12 mouse cellular contexts compared by ENCODE assay signal in genomic region chrX:159910600-159910999, GRCm38 (mm10).
DNase-seq lines count a peak whose midpoint lies in the region; ATAC-seq and TF ChIP-seq lines count a peak whose summit lies in the region.
"Had no signal": no experiment of that assay in that cellular context is flagged by ENCODE, and none has a peak within 500 bp of the region (broad histone marks: within the 10 kb centered on the region; RNA-seq: fewer than 3 reads in every experiment).

No protein-coding gene starts in this region.

- no peak overlapping the region for H3K9ac ChIP-seq in lung, embryonic 14.5 days
- H3K9ac ChIP-seq in embryonic facial prominence, embryonic 13.5 days: no peak overlapping the region
- H3K9ac ChIP-seq: intestine, embryonic 15.5 days; liver, embryonic 13.5 days had no signal

- no peak overlapping the region for H3K4me3 ChIP-seq in lung, embryonic 14.5 days (ENCODE audit: low read depth, low read length)
- H3K4me3 ChIP-seq in embryonic facial prominence, embryonic 13.5 days: no peak overlapping the region
- no peak overlapping the region for H3K4me3 ChIP-seq in midbrain, embryonic 10.5 days
- H3K4me3 ChIP-seq: intestine, embryonic 15.5 days; liver, embryonic 13.5 days had no signal

- H3K27ac ChIP-seq in lung, embryonic 14.5 days (ENCODE audit: low read depth): peak overlapping the region; percentile 50; the same call in 1 of the 2 replicates
- 0 out of 2 replicates have a peak overlapping the region, but pooled peaks have one; percentile 7 for H3K27ac ChIP-seq in embryonic facial prominence, embryonic 13.5 days
- no peak overlapping the region for H3K27ac ChIP-seq in midbrain, embryonic 10.5 days (replicated peaks)
- H3K27ac ChIP-seq: intestine, embryonic 15.5 days; liver, embryonic 13.5 days had no signal

- ATAC-seq in lung, embryonic 14.5 days (ENCODE audit: insufficient read depth): peak; percentile 93
- ATAC-seq in embryonic facial prominence, embryonic 13.5 days (ENCODE audit: insufficient number of reproducible peaks, insufficient read depth, low FRiP score, low TSS enrichment, low read depth): no peak
- peak; percentile 44 for ATAC-seq in megakaryocyte progenitor cell, adult 5-6 weeks (replicated peaks; ENCODE audit: poor library complexity)
- ATAC-seq: intestine, embryonic 15.5 days had no signal

- no peak overlapping the region for H3K4me2 ChIP-seq in lung, embryonic 14.5 days
- H3K4me2 ChIP-seq in embryonic facial prominence, embryonic 13.5 days: no peak overlapping the region
- H3K4me2 ChIP-seq: intestine, embryonic 15.5 days; liver, embryonic 13.5 days had no signal

- H3K4me1 ChIP-seq in lung, embryonic 14.5 days (ENCODE audit: insufficient read depth): no peaks in the 10 kb centered on the region
- 0 out of 2 replicates have a peak, but pooled peaks cover 8% of the 10 kb centered on the region for H3K4me1 ChIP-seq in embryonic facial prominence, embryonic 13.5 days
- H3K4me1 ChIP-seq in midbrain, embryonic 10.5 days: peaks cover 4% of the 10 kb centered on the region; the same call in 1 of the 2 replicates
- H3K4me1 ChIP-seq: intestine, embryonic 15.5 days; liver, embryonic 13.5 days had no signal

- no peaks in the 10 kb centered on the region for H3K9me3 ChIP-seq in lung, embryonic 14.5 days (ENCODE audit: low read depth, low read length)
- no peaks in the 10 kb centered on the region for H3K9me3 ChIP-seq in embryonic facial prominence, embryonic 13.5 days
- no peaks in the 10 kb centered on the region for H3K9me3 ChIP-seq in midbrain, embryonic 10.5 days (replicated peaks)
- H3K9me3 ChIP-seq: intestine, embryonic 15.5 days; liver, embryonic 13.5 days had no signal

- no peak for TF ChIP-seq CTCF in lung, embryonic 14.5 days (IDR thresholded peaks at IDR 0.05; ENCODE audit: low read depth)

- H3K36me3 ChIP-seq in lung, embryonic 14.5 days (ENCODE audit: insufficient read depth): no peaks in the 10 kb centered on the region
- H3K36me3 ChIP-seq in embryonic facial prominence, embryonic 13.5 days: no peaks in the 10 kb centered on the region
- no peaks in the 10 kb centered on the region for H3K36me3 ChIP-seq in midbrain, embryonic 10.5 days
- H3K36me3 ChIP-seq: intestine, embryonic 15.5 days; liver, embryonic 13.5 days had no signal

- H3K27me3 ChIP-seq in lung, embryonic 14.5 days (ENCODE audit: insufficient read depth, low read length): no peaks in the 10 kb centered on the region
- peaks cover 42% of the 10 kb centered on the region for H3K27me3 ChIP-seq in embryonic facial prominence, embryonic 13.5 days
- H3K27me3 ChIP-seq in midbrain, embryonic 10.5 days (ENCODE audit: low read depth, poor library complexity, severe bottlenecking): peaks cover 88% of the 10 kb centered on the region

- WGBS in lung, embryonic 14.5 days: 59% methylated on average over 3 of the region's 3 CpGs
- 55% methylated on average over 3 of the region's 3 CpGs for WGBS in embryonic facial prominence, embryonic 13.5 days
- WGBS in midbrain, embryonic 10.5 days: 75% methylated on average over 3 of the region's 3 CpGs

- DNase-seq in embryo, embryonic 10.5 days (ENCODE audit: low spot score): peak; percentile 2
- DNase-seq in embryo, embryonic 9.5 days (ENCODE audit: extremely low spot score): no peak
- DNase-seq in lung, embryonic 14.5 days: peak; percentile 52
- no peak for DNase-seq in lung, postnatal 25 days (ENCODE audit: low spot score)
- no peak for DNase-seq in gastrocnemius, adult 18-20 months (ENCODE audit: low spot score)
- DNase-seq in midbrain, embryonic 10.5 days (ENCODE audit: low spot score): no peak
- DNase-seq: cerebellum, postnatal 36 days; liver, embryonic 13.5 days; thymus, postnatal 25 days had no signal

Comparison
In these comparisons a context has a peak if more than half of its experiments do, and no peak if none do; other contexts are left out.
1. DNase-seq: peak in embryo, embryonic 10.5 days (single experiment) and lung, embryonic 14.5 days (single experiment); none in embryo, embryonic 9.5 days (single experiment), lung, postnatal 25 days (single experiment), gastrocnemius, adult 18-20 months (single experiment) and midbrain, embryonic 10.5 days (single experiment).